Mouse (Mus musculus) yolk sac, embryonic 10.5 days (tissue): ENCODE data around the gene 5330417H12Rik.

Experiments used
- DNase-seq: peaks from one replicate; pipeline ENCODE4 v3.0.0-alpha.2; 2017; ENCODE audit warnings: low spot score

5330417H12Rik gene

GRCm38 (mm10) chr7:107625781-107626180 is 820 bp upstream of the 5330417H12Rik start:
- no peak for DNase-seq

DNA sequence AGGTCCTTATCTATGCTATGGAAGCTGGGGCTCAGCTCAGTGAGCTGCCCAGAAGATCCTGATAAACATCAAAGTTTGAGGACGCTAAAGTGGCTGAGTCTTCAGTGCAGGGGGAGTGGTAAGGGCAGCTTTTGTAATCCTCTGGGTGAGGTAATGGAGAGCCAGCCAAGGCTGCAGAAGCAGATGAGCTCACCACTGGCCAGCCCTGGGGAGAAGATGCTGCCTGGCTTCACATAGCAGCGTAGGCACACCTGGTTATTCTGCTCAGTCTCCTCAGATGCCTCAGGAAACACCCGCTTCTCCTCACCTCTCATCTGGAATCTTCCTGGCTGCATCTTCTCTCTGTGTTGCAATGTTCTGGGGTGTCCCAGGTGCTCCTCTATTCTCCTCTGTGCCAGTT is 529 bp downstream of the 5330417H12Rik start:
- DNase-seq, result peak; percentile 36

GRCm38 (mm10) chr7:107620137-107620536 is 4.8 kb downstream of the 5330417H12Rik start:
- no peak for DNase-seq

DNA sequence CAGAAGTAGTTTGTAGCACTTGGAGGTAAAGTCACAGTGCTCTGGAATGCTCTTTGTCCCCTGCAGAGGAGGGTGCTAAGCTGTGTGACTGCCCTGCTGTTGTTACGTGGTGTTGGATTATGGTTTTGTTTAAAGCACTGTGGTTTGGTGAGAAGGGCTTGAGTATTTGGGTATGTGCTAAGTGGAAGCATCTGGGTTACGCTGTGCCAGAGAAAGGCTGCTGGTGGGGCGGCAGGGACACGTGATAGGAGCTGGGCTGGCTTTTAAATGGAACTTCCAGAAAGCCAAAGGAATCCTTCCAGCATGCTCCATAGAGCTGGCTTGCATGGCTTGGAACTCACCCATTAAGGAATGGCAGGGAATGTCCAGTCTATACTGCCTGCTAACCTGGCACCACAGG is 5.7 kb downstream of the 5330417H12Rik start:
- no peak for DNase-seq

DNA sequence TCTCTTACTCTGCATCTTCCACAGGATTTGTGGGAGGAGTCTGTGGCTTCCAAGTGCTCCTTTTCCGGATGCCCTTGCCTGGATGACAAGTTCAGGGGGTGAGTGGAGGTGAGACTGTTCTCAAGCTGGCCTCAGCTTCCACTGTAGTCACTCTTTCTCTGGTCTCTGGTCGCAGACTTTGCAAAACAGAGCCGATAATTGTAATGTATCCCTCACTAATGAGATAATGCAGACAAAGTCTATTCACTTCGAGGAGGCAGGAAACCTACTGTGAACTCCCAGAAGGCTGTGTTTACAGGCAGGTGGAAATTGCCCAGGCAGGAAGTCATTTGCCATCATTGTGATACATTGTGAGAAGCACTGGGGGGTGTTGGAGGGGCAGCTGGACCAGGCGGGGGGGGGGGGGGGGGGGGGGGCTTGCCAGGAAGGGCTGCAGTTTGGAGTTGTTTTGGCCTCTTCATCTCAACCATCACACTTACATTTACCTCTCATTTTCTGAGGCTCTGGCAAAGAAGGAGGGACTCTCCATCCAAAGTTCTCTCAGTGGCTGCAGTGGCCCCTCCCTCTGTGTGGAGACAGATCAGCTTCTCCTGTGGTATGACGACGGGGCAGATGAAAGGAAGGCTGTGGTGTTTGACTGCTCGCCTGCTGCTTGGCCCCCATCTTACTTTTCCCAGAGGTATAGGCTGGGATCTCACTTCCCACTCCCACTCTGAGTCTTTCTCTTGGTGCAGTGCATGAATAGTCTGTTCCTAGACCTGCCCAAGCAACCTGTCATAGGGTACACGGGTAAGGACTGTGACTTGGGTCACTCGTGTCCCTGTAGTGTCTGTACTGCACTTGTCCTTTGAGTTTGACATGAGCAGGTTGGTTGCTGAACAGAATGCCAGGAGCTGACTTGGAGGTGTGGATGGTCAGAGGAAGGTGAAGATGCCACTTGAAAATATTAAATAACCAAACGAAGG is 6.7 kb downstream of the 5330417H12Rik start:
- no peak for DNase-seq

DNA sequence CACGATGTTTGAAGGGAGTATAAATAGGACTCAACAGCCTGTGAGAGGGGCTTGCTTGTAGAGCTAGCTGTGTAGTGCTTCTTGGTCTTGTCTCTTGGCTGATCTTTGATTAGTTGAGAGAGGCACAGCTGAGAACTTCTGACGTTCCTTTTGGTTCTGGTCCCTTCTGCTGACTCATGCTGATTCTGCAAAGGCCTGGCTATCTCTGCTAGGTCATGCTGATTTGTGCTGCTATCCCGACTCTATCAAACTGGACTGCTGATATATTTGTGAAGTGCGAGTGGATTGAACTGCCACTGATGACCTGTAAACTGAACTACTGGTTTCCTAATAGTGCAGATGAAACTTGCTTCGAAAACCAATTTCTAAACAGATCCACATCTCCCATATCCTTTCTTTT is 14.1 kb downstream of the 5330417H12Rik start:
- no peak for DNase-seq

GRCm38 (mm10) chr7:107609622-107610255 is 15.2 kb downstream of the 5330417H12Rik start:
- DNase-seq, result no peak

DNA sequence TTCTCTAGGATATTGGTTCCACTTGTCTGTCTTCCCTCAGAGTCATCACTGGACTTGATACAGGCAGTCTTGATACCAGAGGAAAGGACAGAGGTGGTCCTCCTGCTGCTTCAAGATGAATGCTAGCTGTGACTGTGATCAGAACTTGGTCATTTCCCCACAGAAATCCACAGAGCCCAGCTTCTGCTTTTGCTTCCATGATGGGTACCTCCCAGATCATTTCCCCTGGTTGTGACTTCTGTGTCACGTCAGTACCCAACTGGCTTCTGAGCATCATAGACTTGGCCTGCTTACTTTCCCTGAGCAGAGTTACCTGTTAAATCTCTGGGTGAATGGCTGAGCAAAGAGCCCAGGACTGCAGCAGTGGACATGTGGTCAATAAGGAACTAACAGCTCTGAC is 17.2 kb downstream of the 5330417H12Rik start:
- DNase-seq, result no peak

DNA sequence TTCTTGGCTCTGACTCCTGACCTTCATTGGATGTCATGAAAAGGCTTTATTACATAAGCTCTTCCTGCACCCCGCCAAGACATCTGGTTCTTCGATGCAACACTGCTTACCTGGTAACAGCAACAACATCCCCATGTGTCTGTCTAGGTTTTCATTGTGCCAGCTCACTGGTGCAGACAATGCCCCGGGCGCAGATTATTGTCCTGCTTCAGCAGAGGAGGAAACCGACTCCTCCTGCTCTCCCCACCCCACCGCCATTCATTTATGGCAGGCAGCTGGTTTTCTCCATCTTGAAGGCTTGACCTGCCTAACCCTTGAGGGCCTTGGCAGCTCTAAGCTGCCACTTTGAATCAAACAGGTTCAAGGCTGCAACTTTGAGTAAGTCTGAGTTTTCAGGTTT is 22.0 kb downstream of the 5330417H12Rik start:
- DNase-seq, result no peak

DNA sequence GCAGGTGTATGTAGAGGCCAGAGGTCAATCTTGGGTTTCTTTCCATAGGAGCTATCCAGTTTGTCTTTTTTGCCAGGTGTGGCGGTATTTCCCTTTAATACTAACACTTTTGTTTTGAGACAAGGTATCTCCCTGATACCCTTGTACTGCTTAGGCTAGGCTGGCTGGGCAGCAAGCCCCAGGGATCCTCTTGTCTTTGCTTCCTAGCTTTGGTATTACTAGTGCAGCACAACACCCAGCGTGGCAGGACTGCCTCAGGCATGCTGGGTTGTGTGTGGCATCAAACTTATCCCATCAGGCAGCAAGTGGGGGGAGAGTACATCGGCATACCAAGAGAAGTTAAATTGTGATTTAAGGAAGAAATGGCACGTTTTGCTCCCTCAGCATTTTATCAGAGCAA is 22.5 kb downstream of the 5330417H12Rik start:
- no peak for DNase-seq

DNA sequence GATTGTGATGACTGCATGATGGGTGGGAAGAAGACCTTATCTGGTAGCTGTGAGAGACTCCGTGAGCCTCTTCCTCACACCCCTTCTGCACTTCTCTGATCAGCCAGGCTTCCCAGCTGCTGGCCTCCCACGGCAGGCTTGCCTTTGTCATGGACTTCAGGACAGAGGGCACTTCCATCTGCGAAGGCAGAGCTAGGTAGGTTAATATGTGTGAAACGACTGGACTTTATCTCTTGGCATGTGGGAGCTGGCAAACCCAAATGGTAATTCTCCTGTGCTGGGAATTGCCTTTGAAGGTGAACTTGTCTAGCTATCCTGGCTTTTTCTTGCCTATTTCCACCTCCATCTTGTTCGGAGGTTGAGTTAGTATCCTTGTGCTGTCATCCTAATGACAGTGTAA is 24.3 kb downstream of the 5330417H12Rik start:
- no peak for DNase-seq

DNA sequence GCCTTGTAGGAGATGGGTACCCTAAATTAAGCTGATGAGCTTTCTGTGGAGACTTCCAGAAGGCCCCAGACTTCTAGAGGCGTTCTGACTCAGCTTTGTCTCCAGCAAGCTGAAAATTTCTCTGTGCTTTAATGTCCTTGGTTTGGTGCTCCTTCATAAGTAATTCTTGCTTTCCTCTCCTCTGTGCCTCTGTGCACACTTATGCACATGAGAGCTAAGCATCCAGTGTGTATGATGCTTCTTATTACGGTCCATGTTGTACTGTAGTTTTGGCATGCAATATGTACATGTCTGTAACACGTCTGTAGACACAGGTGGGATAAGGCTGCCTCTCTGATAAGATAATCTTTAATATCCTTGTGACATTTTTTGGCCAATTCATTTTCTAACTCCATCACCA is 27.0 kb downstream of the 5330417H12Rik start:
- no peak for DNase-seq

- DNase-seq, result peak; percentile 84
Measured at GRCm38 (mm10) chr7:107596753-107597152, 28.2 kb downstream of the 5330417H12Rik start.

- no peak for DNase-seq
Measured at GRCm38 (mm10) chr7:107595426-107595825, 29.5 kb downstream of the 5330417H12Rik start.

DNA sequence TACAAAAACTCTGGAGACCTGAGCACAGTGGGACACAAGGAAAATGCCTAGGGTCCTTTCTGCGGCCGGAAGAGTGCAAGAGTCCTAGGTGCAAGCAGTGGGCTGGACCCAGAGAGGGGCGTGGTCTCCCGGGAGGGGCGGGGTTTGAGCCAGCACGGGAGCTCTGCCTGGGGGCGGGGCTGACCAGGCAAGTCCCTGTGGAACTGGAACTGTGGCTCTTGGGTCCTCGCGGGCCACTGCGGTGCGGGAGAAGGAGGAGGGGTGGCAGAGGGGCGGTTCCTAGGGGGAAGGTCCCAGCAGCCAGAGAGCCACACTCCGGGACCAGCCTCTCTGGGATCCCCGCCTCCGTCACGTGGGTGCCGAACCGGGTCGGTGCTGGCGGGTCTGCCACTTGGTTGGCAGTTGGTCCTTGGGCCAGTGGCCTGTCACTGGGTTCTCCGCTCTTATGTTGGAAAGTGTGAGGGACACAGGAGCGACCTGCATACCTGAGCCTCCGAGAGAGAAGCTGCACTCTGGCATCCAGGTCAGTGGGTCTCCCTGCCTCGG is 30.0 kb downstream of the 5330417H12Rik start, which contains the start of gene Ppfibp2:
Ppfibp2 (plus strand) TSS at position 351 of the 546 bp plus-strand sequence.
- DNase-seq, result peak; percentile 97

DNA sequence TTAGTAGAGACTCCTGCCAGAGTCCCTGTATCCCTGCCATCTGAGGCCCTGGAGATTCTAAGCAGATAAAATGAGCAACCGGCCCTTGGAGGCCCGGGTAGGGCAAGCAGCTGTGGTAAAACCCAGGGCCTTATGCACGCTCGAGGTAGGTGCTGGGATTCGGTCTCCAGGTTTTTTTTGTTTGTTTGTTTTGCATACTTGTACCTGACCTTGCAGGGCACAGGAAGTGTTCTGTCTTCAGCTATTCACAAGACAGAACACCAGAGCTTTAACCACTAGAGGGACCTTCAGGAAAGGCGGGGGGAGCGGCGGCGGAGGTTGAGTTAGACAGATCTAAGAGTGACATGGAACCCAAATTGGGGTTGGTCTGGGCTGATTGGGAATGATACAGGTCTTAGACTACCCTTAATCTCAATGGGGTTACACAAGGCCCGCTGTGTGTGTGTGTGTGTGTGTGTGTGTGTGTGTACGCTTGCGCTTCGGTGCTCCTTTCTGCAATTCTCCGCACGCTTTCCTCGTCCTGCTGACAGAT is 30.6 kb downstream of the 5330417H12Rik start:
- DNase-seq, result peak; percentile 73

GRCm38 (mm10) chr7:107593904-107594303 is 31.1 kb downstream of the 5330417H12Rik start:
- no peak for DNase-seq

- DNase-seq, result no peak
Measured at GRCm38 (mm10) chr7:107592641-107593040, 32.3 kb downstream of the 5330417H12Rik start.

GRCm38 (mm10) chr7:107574276-107574675 is 50.7 kb downstream of the 5330417H12Rik start:
- peak; percentile 35 for DNase-seq
